Mouse (Mus musculus) liver, postnatal 0 days (tissue): ENCODE measurements around the gene Erf.

ENCODE experiments used
- CTCF ChIP-seq: sonication (generic); IDR thresholded peaks from 2 replicates; pipeline ENCODE4 v1.5.1; 2016; ENCODE audit warnings: antibody characterized with exemption, low read depth
- EP300 ChIP-seq: IDR thresholded peaks from 2 replicates; pipeline ENCODE4 v1.6.1; 2016; ENCODE audit warnings: antibody characterized with exemption, low read depth, mild to moderate bottlenecking

DNA sequence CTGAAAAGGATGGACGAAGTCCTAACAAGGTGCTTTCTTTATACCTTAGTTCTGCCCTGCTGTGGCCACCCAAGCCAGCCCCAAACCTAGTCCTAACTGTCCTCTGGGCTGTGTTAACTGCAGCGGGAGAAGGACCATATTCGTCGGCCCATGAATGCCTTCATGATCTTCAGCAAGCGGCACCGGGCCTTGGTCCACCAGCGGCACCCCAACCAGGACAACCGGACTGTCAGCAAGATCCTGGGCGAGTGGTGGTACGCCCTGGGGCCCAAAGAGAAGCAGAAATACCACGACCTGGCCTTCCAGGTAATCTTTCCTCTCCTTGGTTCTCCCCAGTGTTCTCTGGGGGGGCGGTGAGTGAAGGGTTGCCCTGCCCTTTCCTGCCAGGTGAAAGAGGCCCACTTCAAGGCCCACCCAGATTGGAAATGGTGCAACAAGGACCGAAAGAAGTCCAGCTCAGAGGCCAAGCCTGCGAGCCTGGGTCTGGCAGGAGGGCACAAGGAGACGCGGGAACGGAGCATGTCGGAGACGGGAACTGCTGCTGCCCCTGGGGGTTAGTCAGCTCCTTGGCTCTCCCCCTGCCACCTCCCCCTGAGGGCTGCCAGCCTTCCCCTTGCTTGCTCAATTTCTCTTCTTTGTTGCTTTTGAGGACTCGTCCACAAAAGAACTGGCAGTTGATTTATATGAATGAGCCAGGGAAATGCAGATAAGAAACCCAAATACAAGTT is 35.1 kb upstream of the Erf start:
- no peak for TF ChIP-seq EP300
- TF ChIP-seq CTCF, result no peak
